Mouse (Mus musculus): ENCODE data around the gene Ttn.

The Ttn gene

GRCm38 (mm10) chr2:76962045-76962432, 20.3 kb downstream of the Ttn start:
- DNase-seq (ENCODE audit: low read depth, low spot score), result no peak

GRCm38 (mm10) chr2:76961420-76962044, 20.8 kb downstream of the Ttn start:
- DNase-seq (ENCODE audit: low read depth, low spot score), result no peak

GRCm38 (mm10) chr2:76949774-76950173, 32.6 kb downstream of the Ttn start:
- DNase-seq (ENCODE audit: low read depth, low spot score), result no peak

- no peak for DNase-seq (ENCODE audit: low read depth, low spot score)
Observed at GRCm38 (mm10) chr2:76938515-76938914, 43.8 kb downstream of the Ttn start.

- DNase-seq (ENCODE audit: low read depth, low spot score), result peak; percentile 39
Observed at GRCm38 (mm10) chr2:76929718-76930117, 52.6 kb downstream of the Ttn start.

GRCm38 (mm10) chr2:76928816-76929215, 53.5 kb downstream of the Ttn start:
- no peak for DNase-seq (ENCODE audit: low read depth, low spot score)

GRCm38 (mm10) chr2:76928298-76928697, 54.0 kb downstream of the Ttn start:
- DNase-seq (ENCODE audit: low read depth, low spot score), result no peak

- no peak for DNase-seq (ENCODE audit: low read depth, low spot score)
Observed at GRCm38 (mm10) chr2:76926927-76927326, 55.4 kb downstream of the Ttn start.

- DNase-seq (ENCODE audit: low read depth, low spot score), result no peak
Observed at GRCm38 (mm10) chr2:76914959-76915358, 67.4 kb downstream of the Ttn start.

- DNase-seq (ENCODE audit: low read depth, low spot score), result no peak
Observed at GRCm38 (mm10) chr2:76908705-76909457, 73.5 kb downstream of the Ttn start.

GRCm38 (mm10) chr2:76903351-76903750, 79.0 kb downstream of the Ttn start:
- DNase-seq (ENCODE audit: low read depth, low spot score), result no peak

- no peak for DNase-seq (ENCODE audit: low read depth, low spot score)
Observed at GRCm38 (mm10) chr2:76901476-76902086, 80.8 kb downstream of the Ttn start.

GRCm38 (mm10) chr2:76899886-76900285, 82.5 kb downstream of the Ttn start:
- DNase-seq (ENCODE audit: low read depth, low spot score), result no peak

- DNase-seq (ENCODE audit: low read depth, low spot score), result no peak
Observed at GRCm38 (mm10) chr2:76896990-76897389, 85.4 kb downstream of the Ttn start.

- no peak for DNase-seq (ENCODE audit: low read depth, low spot score)
Observed at GRCm38 (mm10) chr2:76895327-76895726, 87.0 kb downstream of the Ttn start.

- DNase-seq (ENCODE audit: low read depth, low spot score), result no peak
Observed at GRCm38 (mm10) chr2:76888721-76889120, 93.6 kb downstream of the Ttn start.

GRCm38 (mm10) chr2:76885855-76886254, 96.5 kb downstream of the Ttn start:
- DNase-seq (ENCODE audit: low read depth, low spot score), result no peak

- no peak for DNase-seq (ENCODE audit: low read depth, low spot score)
Observed at GRCm38 (mm10) chr2:76881406-76881805, 100.9 kb downstream of the Ttn start.

GRCm38 (mm10) chr2:76875587-76875986, 106.8 kb downstream of the Ttn start:
- DNase-seq (ENCODE audit: low read depth, low spot score), result no peak

GRCm38 (mm10) chr2:76866928-76867327, 115.4 kb downstream of the Ttn start:
- DNase-seq (ENCODE audit: low read depth, low spot score), result no peak

GRCm38 (mm10) chr2:76865497-76865896, 116.8 kb downstream of the Ttn start:
- no peak for DNase-seq (ENCODE audit: low read depth, low spot score)

- DNase-seq (ENCODE audit: low read depth, low spot score), result no peak
Observed at GRCm38 (mm10) chr2:76861327-76861726, 121.0 kb downstream of the Ttn start.

GRCm38 (mm10) chr2:76850066-76850465, 132.3 kb downstream of the Ttn start:
- DNase-seq (ENCODE audit: low read depth, low spot score), result no peak

Data from WW6 (cell line).